Mouse (Mus musculus): ENCODE measurements around the gene D5Ertd579e.

Gene D5Ertd579e

DNA sequence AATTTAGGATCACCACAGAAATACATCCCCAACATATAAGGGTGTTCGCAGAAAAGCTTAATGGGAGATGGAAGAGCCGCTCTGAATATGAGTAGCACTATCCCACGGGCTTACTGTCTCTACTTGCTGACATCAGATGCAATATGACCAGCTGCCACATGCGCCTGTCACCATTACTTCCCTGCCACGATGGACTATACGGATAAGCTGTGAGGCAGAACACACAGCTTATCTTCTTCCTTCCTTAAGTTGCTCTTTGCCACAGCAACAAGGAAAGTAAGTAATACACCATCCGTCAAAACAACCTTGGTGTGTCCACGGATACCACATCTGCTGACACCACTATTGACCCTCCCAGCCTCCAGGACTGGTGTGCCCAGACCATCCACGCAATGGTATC, 131.3 kb downstream of the D5Ertd579e start:
- no peak for DNase-seq

GRCm38 (mm10) chr5:36563741-36564140, 132.1 kb downstream of the D5Ertd579e start:
- DNase-seq, result no peak

DNA sequence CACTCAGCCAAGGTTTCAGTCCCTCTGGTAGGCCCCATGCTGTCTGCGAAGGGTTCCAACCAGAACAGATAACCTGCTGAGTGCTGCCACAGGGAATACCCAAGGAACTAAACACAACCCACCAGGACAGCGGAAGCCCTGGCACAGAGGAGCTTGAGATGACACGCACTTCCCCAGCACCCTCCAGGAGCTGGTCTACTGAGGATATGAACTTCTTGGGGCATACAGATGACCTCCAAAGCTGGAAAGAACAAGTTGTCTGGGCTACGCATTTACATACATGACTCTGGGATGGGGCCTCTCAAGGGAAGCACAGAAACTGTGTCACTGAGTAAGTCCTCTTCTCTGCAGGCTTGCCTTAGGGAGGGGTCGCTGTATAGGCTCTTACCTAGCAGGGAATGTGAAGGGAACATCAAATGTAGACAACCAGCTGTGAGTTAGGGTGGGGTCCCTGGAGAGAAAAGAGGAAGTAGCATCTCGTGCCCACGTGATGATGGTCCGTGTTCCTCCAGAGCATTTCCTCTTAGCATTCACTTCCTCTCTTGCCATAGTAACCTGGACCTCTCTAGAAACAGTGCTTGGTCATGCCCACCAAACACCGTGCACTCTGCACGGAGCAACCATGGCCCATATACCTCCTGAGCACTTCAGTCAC, 132.9 kb downstream of the D5Ertd579e start:
- DNase-seq, result no peak

- DNase-seq, result peak; percentile 83 to 85
Observed at GRCm38 (mm10) chr5:36561509-36561908, 134.3 kb downstream of the D5Ertd579e start.

GRCm38 (mm10) chr5:36560490-36560889, 135.3 kb downstream of the D5Ertd579e start:
- no peak for DNase-seq

DNA sequence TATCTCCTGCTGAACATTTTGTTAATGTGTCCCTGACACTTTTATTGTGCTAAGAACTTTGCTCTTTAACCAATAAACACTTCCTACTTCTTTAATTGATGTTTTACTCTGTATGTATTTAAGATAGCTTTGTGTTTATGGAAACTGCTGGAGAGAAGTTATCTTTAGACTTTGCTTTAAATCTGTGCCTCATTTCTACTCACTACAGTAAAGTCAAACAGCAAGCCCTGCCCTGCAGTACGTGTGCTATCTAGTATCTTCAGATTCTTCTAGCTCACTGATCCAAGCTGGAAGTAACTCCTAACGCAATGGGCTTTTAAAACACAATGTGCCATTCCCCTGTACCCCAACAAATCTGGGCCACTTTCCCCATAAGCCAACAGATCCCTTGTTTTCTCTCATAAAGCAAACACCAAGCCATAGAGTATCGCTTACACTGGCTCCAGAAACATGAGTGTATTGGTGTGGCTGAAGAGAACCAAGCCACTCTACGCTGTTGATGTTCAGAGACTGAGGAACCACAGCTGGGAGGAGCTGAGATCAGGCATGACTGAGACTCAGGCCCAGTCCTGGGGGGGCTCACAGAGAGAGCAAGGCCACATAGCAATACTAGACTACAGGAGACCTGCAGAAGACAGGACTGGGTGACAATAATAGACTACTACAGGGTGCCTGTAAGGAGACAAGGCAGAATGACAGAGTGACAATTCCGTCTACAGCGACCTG, 136.2 kb downstream of the D5Ertd579e start:
- no peak for DNase-seq

- DNase-seq, result no peak
Observed at GRCm38 (mm10) chr5:36559106-36559505, 136.7 kb downstream of the D5Ertd579e start.

GRCm38 (mm10) chr5:36558526-36558925, 137.3 kb downstream of the D5Ertd579e start:
- no peak for DNase-seq

- DNase-seq, result peak; percentile 73 to 89
Observed at GRCm38 (mm10) chr5:36557584-36558308, 138.1 kb downstream of the D5Ertd579e start.

- DNase-seq, result no peak
Observed at GRCm38 (mm10) chr5:36556906-36557305, 138.9 kb downstream of the D5Ertd579e start.

GRCm38 (mm10) chr5:36556289-36556688, 139.5 kb downstream of the D5Ertd579e start:
- peak; percentile 61 to 86 for DNase-seq

GRCm38 (mm10) chr5:36554496-36554895, 141.3 kb downstream of the D5Ertd579e start:
- no peak for DNase-seq

GRCm38 (mm10) chr5:36553886-36554285, 141.9 kb downstream of the D5Ertd579e start:
- no peak for DNase-seq

DNA sequence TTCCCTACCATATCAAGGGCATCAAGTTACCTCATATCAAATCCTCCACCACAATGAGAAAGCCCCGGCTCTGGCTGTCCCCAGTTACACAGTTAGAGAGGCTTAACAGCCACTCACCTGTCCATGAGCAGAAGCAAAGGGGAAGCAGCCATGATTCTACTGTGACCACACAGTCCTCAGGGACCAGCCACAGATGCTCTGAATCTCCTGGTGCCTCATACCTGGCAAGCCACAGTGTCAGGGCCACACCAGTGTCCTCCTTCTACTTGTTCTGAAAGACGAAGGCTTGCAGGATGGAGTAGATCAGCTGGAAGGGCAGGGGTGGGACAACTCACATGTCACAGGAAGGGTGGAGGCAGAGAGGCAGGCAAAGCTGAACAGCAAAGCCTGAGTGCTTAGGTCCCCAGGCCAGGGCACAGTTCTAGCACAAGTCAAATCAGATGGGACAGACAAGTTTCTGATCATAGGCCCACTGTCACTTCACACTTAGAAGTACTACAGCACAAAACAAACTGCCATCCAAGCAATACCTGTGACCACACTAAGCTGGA, 142.7 kb downstream of the D5Ertd579e start:
- DNase-seq, result no peak

GRCm38 (mm10) chr5:36552391-36552790, 143.4 kb downstream of the D5Ertd579e start:
- no peak for DNase-seq

Measured in kidney, adult 8-10 months (tissue).